Mouse (Mus musculus) heart, embryonic 14.5 days (tissue): ENCODE data around the gene 4921524J17Rik. TPM values are rescaled to one million over a fixed set of nuclear protein-coding genes. Genes with fewer than 3 reads are reported as not detected.
A peak's percentile ranks its signal among the peaks of the same experiment; 100 is the strongest.

Source experiments
- ATAC-seq: fragments of 200-750 bp; cut with Nextera tagmentation; 2 replicates; pipeline ENCODE4 v1.8.0; 2017; ENCODE audit warnings: low read depth, moderate TSS enrichment; ENCODE audit not compliant: insufficient number of reproducible peaks, insufficient read depth, low FRiP score
- H3K27ac ChIP-seq, 2 experiments: fragments of 200-500 bp in 1 of 2; fragments of 300-500 bp in 1 of 2; sonication (generic) in 1 of 2; replicated peaks in 1 of 2; 2 replicates each; pipeline ENCODE4 v1.5.1; 2012 to 2014; ENCODE audit warnings: low read depth in 2 of 2, low read length in 2 of 2, control low read depth in 1 of 2, mild to moderate bottlenecking in 1 of 2, mixed read lengths in 1 of 2; ENCODE audit not compliant: control insufficient read depth in 1 of 2, insufficient read depth in 1 of 2
- H3K27me3 ChIP-seq: fragments of 300-500 bp; sonication (generic); 2 replicates; pipeline ENCODE4 v1.6.1; 2014; ENCODE audit warnings: mild to moderate bottlenecking, low read length, control low read depth; ENCODE audit not compliant: control insufficient read depth, insufficient read depth
- H3K36me3 ChIP-seq: fragments of 300-500 bp; sonication (generic); 2 replicates; pipeline ENCODE4 v1.6.1; 2014; ENCODE audit warnings: mild to moderate bottlenecking, control low read depth, low read length, mixed read lengths; ENCODE audit not compliant: control insufficient read depth, insufficient read depth
- H3K4me1 ChIP-seq, 2 experiments: fragments of 200-500 bp in 1 of 2; fragments of 300-500 bp in 1 of 2; sonication (generic) in 1 of 2; 2 replicates each; pipeline ENCODE4 v1.6.1; 2012 to 2014; ENCODE audit warnings: low read length in 2 of 2, control low read depth in 1 of 2, mixed read lengths in 1 of 2; ENCODE audit not compliant: control insufficient read depth in 2 of 2, insufficient read depth in 2 of 2
- H3K4me2 ChIP-seq: fragments of 300-500 bp; sonication (generic); 2 replicates; pipeline ENCODE4 v1.6.1; 2014; ENCODE audit warnings: mild to moderate bottlenecking, low read length
- H3K4me3 ChIP-seq, 2 experiments: fragments of 200-500 bp in 1 of 2; fragments of 300-500 bp in 1 of 2; sonication (generic) in 1 of 2; 2 replicates each; pipeline ENCODE4 v1.5.1; 2012 to 2014; ENCODE audit warnings: low read length in 2 of 2, mild to moderate bottlenecking in 2 of 2, control low read depth in 1 of 2, low read depth in 1 of 2, moderate library complexity in 1 of 2; ENCODE audit not compliant: control insufficient read depth in 1 of 2, insufficient read depth in 1 of 2
- H3K9ac ChIP-seq: fragments of 300-500 bp; sonication (generic); 2 replicates; pipeline ENCODE4 v1.6.1; 2014; ENCODE audit warnings: mild to moderate bottlenecking, low read length
- H3K9me3 ChIP-seq: fragments of 300-500 bp; sonication (generic); 2 replicates; pipeline ENCODE4 v1.6.1; 2016; ENCODE audit warnings: low read length, control low read depth; ENCODE audit not compliant: control insufficient read depth
- WGBS: fragments of 180-500 bp; shearing (Covaris S2); extraction: QIAGEN DNeasy Blood & Tissue Kit; methylation state at CpG from one replicate; pipeline ENCODE4 v1.1.7; 2014; 5-methylcytosine and 5-hydroxymethylcytosine counted together
- polyA plus RNA-seq: library from polyadenylated mRNA; unstranded; fragments of >200 nt; fragmentation: Nextera tagmentation; extraction: Ambion mirVana; gene quantifications from 2 replicates; pipeline ENCODE4 v1.2.1, GENCODE M21; 2014

The 4921524J17Rik gene
- polyA plus RNA-seq, 1 experiment from 2014 or later, result 58.9 TPM

DNA sequence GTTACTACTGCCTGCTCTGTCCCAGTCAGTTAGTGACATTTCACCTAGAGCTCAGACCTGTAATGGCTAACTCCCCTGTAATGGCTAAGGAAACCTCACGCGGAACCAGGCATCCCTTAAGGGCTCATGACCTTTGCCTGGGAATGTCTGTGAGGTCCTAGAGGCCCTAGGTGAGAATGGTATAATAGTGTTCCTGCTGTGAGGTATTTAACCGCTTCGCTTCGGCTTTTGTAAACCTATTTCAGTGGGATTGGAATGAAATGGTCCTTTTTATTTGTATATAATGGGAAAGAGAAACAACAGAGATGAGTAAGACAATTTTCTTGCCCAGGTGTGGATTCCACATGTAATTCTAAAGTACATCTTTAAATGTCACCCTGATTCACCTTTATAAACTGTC, 8.9 kb upstream of the 4921524J17Rik start:
- no peaks in the 10 kb centered on the region for H3K27me3 ChIP-seq
- no peaks in the 10 kb centered on the region for H3K36me3 ChIP-seq
- no peak overlapping the region for H3K4me2 ChIP-seq
- no peak overlapping the region for H3K27ac ChIP-seq
- no peaks in the 10 kb centered on the region for H3K9me3 ChIP-seq
- no peak overlapping the region for H3K9ac ChIP-seq
- H3K4me1 ChIP-seq, result no peaks in the 10 kb centered on the region; a peak in 1 of 4 replicates
- H3K4me3 ChIP-seq, result no peak overlapping the region
- WGBS, result 63% methylated on average over 5 of the region's 5 CpGs
- ATAC-seq, result no peak

DNA sequence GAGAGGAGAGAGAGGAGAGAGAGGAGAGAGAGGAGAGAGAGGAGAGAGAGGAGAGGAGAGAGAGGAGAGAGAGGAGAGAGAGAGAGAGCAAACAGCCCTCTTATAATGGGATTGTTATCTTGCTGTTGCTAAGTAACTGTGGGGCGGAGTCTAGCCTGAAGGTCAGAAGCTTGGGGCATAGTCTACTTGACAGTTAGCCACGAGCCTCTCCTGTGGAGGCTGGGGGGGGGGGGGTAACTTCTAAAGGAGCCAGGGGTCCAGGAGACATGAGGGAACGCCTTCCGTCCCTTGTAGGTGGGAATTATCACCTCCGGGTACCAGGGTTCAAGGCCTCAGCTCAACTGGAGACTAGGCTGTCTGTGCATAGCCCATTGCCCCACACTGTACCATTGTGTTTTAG, 3.1 kb upstream of the 4921524J17Rik start:
- no peaks in the 10 kb centered on the region for H3K36me3 ChIP-seq

DNA sequence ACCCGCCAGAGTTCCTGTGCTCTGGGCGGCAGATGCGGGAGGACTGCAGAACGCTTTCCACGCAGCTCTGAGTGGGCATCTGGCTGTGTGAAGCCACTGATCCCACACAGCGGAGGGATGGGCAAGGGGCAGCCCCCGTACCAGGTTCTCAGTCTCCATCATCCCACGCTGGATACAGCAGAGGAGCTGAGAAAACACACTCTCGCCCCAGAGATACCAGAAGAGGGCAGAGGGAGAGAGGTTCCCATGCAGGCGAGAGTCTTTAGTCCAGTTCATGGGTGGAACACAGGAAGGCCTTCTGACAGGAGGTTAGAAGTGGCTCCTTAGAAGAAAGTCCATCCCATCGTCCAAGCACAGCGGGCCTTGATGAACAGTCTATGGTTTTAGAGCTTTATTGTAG, 2.2 kb upstream of the 4921524J17Rik start:
- Histone ChIP-seq H3K27ac (no peak overlapping the region), H3K27me3 (no peaks in the 10 kb centered on the region), H3K4me2 (no peak overlapping the region), H3K9ac (no peak overlapping the region), H3K4me3 (no peak overlapping the region), H3K4me1 (peaks cover 3 to 7% of the 10 kb centered on the region in 2 experiments), H3K36me3 (no peaks in the 10 kb centered on the region), H3K9me3 (no peaks in the 10 kb centered on the region)
- no peak for ATAC-seq
- 74% methylated on average over 12 of the region's 12 CpGs for WGBS

More for the DNA sequence above, 3.1 kb upstream of the 4921524J17Rik start:
- H3K4me2 ChIP-seq, result no peak overlapping the region
- H3K4me1 ChIP-seq, result peaks cover 2% of the 10 kb centered on the region in 2 experiments; a peak in 3 of 4 replicates
- no peaks in the 10 kb centered on the region for H3K27me3 ChIP-seq
- H3K27ac ChIP-seq, result no peak overlapping the region
- H3K9ac ChIP-seq, result no peak overlapping the region
- no peak overlapping the region for H3K4me3 ChIP-seq
- no peak for ATAC-seq
- WGBS, result 38% methylated on average over 4 of the region's 5 CpGs
- H3K9me3 ChIP-seq, result no peaks in the 10 kb centered on the region

DNA sequence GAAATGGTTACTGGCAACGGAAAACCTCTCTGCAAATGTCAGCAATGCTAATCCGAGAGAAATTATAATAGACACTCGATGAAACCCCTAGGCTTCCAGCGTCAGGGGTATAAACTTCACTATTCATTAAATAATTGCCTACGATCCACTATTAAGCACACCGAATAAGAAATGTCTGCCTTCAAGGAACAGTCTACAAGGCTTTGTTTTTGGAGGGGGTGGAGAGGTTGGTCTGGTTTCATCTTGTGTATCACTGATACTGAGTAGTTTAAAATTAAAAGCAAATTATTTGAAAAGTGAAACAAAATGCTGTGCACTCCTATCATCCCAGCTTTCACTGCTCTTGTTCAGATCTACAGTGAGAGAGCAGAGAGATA, 372 bp upstream of the 4921524J17Rik start:
- 3% methylated on average over 6 of the region's 6 CpGs for WGBS
- no peaks in the 10 kb centered on the region for H3K36me3 ChIP-seq
- ATAC-seq, result peak; percentile 10; the same call in 1 of the 2 replicates
- H3K9ac ChIP-seq, result peak overlapping the region; percentile 60
- H3K4me2 ChIP-seq, result peak overlapping the region; percentile 61
- peak overlapping the region in 1 of 2 experiments; percentile 98; a peak in 3 of 4 replicates for H3K27ac ChIP-seq
- H3K27me3 ChIP-seq, result no peaks in the 10 kb centered on the region
- no peaks in the 10 kb centered on the region for H3K9me3 ChIP-seq
- H3K4me1 ChIP-seq, result peaks cover 3 to 20% of the 10 kb centered on the region in 2 experiments
- peak overlapping the region; percentile 91 to 99 for H3K4me3 ChIP-seq

DNA sequence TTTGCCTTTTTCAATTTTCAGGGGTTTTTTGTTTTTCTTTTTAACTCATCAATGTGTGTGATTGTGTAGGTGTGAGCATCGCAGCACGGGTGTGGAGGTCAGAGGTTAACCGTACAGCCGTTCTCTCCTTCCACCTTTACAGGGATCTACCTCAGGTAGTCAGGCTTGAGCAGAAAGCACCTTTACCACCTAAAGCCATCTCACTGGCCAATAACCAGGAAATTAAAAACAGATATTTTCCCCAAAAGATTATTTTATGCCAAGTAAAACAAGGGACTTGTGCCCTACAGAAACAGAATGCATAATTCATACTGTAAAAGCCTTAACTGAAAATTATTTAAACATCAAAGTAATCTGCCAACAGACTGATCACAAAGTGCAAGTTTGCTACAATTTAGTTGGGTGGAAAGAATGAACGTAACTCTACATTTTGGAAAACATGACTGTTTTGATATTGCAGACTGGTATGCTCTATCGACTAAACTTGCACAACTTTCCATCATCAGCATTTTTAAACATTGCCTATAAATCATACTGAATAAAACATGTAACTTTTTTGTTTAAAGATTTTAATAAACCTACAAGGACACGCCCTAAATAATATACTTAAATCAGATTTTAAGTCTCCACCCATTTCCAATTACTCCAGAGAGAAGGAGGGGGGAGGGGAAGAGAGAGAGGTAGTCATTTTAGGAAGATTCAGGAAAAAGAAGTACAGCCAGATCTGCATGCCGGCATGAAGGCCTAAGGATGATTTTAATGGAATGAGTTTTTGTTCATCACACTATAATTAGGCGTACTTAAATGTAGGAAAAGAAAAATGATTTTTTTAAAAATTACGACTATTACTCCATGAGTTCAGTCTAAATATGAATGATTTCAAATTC, 1.1 kb downstream of the 4921524J17Rik start:
- Histone ChIP-seq H3K27ac (peak overlapping the region; percentile 66 to 98), H3K4me1 (peaks cover 6 to 35% of the 10 kb centered on the region in 2 experiments), H3K4me3 (peak overlapping the region; percentile 91 to 99), H3K4me2 (peak overlapping the region; percentile 68), H3K36me3 (0 out of 2 replicates have a peak, but pooled peaks cover under 1% of the 10 kb centered on the region), H3K27me3 (no peaks in the 10 kb centered on the region), H3K9ac (peak overlapping the region; percentile 99), H3K9me3 (no peaks in the 10 kb centered on the region)
- 5% methylated on average over 10 of the region's 10 CpGs for WGBS
- no peak for ATAC-seq

DNA sequence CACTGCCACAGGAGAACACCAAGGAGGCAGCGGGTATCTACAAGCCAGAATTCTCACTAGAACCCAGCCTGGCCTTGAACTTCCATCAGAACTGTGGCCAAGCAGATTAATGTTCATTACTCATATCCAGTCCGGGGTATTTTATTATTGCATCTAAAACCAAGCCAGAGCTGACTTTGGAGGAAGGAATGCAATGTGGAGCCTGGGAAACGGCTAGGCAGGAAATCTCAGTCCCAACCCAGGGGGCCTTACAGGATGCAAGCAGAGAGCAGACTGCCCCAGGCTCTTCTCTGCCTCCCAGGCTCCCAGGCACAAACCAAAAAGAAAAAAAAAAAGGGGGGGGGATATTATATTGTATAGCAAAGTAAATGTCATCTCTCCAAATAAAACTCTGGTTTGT, 1.8 kb downstream of the 4921524J17Rik start:
- Histone ChIP-seq H3K4me1 (peaks cover 7 to 42% of the 10 kb centered on the region in 2 experiments), H3K4me2 (peak overlapping the region; percentile 68), H3K36me3 (peaks cover 8% of the 10 kb centered on the region), H3K4me3 (peak overlapping the region; percentile 46 to 91), H3K27me3 (no peaks in the 10 kb centered on the region), H3K9ac (peak overlapping the region; percentile 99), H3K9me3 (no peaks in the 10 kb centered on the region), H3K27ac (peak overlapping the region; percentile 87 to 98)
- 16% methylated on average over 3 of the region's 3 CpGs for WGBS
- ATAC-seq, result no peak

DNA sequence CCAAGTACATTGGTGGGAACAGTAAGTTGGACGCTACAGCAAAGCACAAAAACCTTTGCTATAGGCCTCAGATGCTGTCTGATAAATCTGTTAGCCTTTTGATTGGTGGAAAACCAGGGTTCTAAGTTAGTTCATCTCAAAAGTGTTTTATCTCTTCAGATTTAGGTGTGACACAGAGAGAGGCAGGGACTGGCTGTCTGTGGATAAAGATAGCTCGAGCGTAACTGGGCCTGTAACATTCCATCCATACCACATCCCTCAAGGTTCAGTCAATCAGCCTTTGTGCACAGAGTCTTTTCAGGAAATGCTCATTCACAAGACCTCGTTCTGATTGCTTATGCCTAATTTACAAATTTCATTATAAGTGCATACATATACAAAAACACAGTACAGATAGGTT, 3.4 kb downstream of the 4921524J17Rik start:
- no peak for ATAC-seq
- peak overlapping the region; percentile 61 for H3K9ac ChIP-seq
- H3K4me3 ChIP-seq, result peak overlapping the region in 1 of 2 experiments; percentile 15; a peak in 1 of 4 replicates

More for the DNA sequence above, 3.4 kb downstream of the 4921524J17Rik start:
- Histone ChIP-seq H3K36me3 (peaks cover 11% of the 10 kb centered on the region), H3K9me3 (no peaks in the 10 kb centered on the region), H3K27ac (peak overlapping the region; percentile 91 to 94), H3K4me2 (peak overlapping the region; percentile 59), H3K27me3 (no peaks in the 10 kb centered on the region), H3K4me1 (peaks cover 9 to 52% of the 10 kb centered on the region in 2 experiments)
- WGBS, result 3% methylated on average over 4 of the region's 4 CpGs
